ENCODE assay signal across 8 mouse cellular contexts in the genomic region with DNA sequence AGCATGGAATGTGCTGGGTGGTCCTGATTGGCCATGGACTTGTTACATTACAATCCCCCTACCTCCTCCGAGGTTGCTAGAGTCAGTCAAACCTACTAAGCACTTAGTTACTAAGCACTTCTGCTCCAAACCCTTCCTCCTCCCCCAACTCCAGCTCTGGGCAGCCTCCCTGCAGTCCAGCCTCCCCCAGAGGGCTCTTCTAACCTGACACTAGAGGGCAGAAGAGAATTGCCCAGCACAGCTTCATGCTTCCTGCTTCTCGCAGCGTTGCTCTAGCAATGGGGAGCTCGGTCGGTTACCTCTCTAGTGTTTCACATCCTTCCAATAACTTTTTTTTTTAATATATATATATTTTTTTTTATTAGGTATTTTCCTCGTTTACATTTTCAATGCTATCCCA. TPM values are rescaled to one million over a fixed set of nuclear protein-coding genes. Genes with fewer than 3 reads are reported as not detected.
DNase-seq lines count a peak whose midpoint lies in the region; ATAC-seq and TF ChIP-seq lines count a peak whose summit lies in the region.
"Had no signal": no experiment of that assay in that cellular context is flagged by ENCODE, and none has a peak within 500 bp of the region (broad histone marks: within the 10 kb centered on the region; RNA-seq: fewer than 3 reads in every experiment).

No protein-coding gene starts in this region.

- H3K9ac ChIP-seq in liver, embryonic 13.5 days: no peak overlapping the region
- no peak overlapping the region for H3K9ac ChIP-seq in liver, embryonic 12.5 days
- no peak overlapping the region for H3K9ac ChIP-seq in liver, postnatal 0 days (replicated peaks)

- H3K27ac ChIP-seq in liver, embryonic 13.5 days: no peak overlapping the region
- H3K27ac ChIP-seq in liver, embryonic 12.5 days: no peak overlapping the region
- no peak overlapping the region for H3K27ac ChIP-seq in bone marrow, adult 2 months (ENCODE audit: control insufficient read depth, insufficient read depth, low read depth, low read length, poor library complexity)
- no peak overlapping the region for H3K27ac ChIP-seq in liver, postnatal 0 days (ENCODE audit: low read depth)
- H3K27ac ChIP-seq in thymus, adult 2 months (ENCODE audit: control insufficient read depth, insufficient read depth, low read length): no peak overlapping the region

- DNase-seq in liver, embryonic 13.5 days: no peak
- DNase-seq in liver, postnatal 0 days: no peak
- peak; percentile 68 for DNase-seq in thymus, adult 2 months
- no peak for DNase-seq in cerebellum, postnatal 4 days (ENCODE audit: low spot score in 2 of 2)
- DNase-seq in cerebellum, adult 11-12 months: no peak

- no peak overlapping the region for H3K4me2 ChIP-seq in liver, embryonic 13.5 days
- H3K4me2 ChIP-seq in liver, embryonic 12.5 days: no peak overlapping the region
- no peak overlapping the region for H3K4me2 ChIP-seq in liver, postnatal 0 days (ENCODE audit: low read depth, low read length)

- TF ChIP-seq CTCF in bone marrow, adult 2 months (IDR thresholded peaks at IDR 0.05; ENCODE audit: control insufficient read depth, insufficient read depth, low read length): peak; percentile 85
- peak; percentile 75 for TF ChIP-seq CTCF in liver, postnatal 0 days (IDR thresholded peaks at IDR 0.05; ENCODE audit: low read depth)
- TF ChIP-seq CTCF in thymus, adult 2 months (IDR thresholded peaks at IDR 0.05; ENCODE audit: borderline replicate concordance, control insufficient read depth, extremely low read depth, insufficient read depth, low read length, poor library complexity): peak; percentile 77; the same call in 1 of the 2 replicates

- no peaks in the 10 kb centered on the region for H3K36me3 ChIP-seq in liver, embryonic 13.5 days
- H3K36me3 ChIP-seq in liver, embryonic 12.5 days: no peaks in the 10 kb centered on the region
- no peaks in the 10 kb centered on the region for H3K36me3 ChIP-seq in liver, postnatal 0 days (replicated peaks; ENCODE audit: insufficient read depth, low read length)
- no peaks in the 10 kb centered on the region for H3K36me3 ChIP-seq in thymus, adult 2 months (ENCODE audit: control insufficient read depth, insufficient read depth, low read length)

- peaks cover 15% of the 10 kb centered on the region for H3K4me1 ChIP-seq in liver, embryonic 13.5 days (replicated peaks)
- H3K4me1 ChIP-seq in liver, embryonic 12.5 days: peaks cover 24% of the 10 kb centered on the region; the same call in 1 of the 2 replicates
- H3K4me1 ChIP-seq in bone marrow, adult 2 months (ENCODE audit: control insufficient read depth, insufficient read depth, low read length): peaks cover 5% of the 10 kb centered on the region
- H3K4me1 ChIP-seq in liver, postnatal 0 days (ENCODE audit: insufficient read depth): peaks cover 6% of the 10 kb centered on the region
- H3K4me1 ChIP-seq in thymus, adult 2 months (replicated peaks; ENCODE audit: control insufficient read depth, insufficient read depth, low read length): 0 out of 2 replicates have a peak, but pooled peaks cover 2% of the 10 kb centered on the region

- TF ChIP-seq POLR2A in bone marrow, adult 2 months (IDR thresholded peaks at IDR 0.05; ENCODE audit: borderline replicate concordance, control insufficient read depth, low read depth, low read length): no peak
- no peak for TF ChIP-seq POLR2A in thymus, adult 2 months (IDR thresholded peaks at IDR 0.05; ENCODE audit: control insufficient read depth, extremely low read depth, insufficient read depth, low read length, poor library complexity)

- 57% methylated on average over 6 of the region's 6 CpGs for whole genome bisulfite sequencing in liver, embryonic 13.5 days (ENCODE audit: insufficient replicate concordance)
- 57% methylated on average over 6 of the region's 6 CpGs for WGBS in liver, embryonic 12.5 days (ENCODE audit: insufficient replicate concordance)
- 11% methylated on average over 6 of the region's 6 CpGs for WGBS in bone marrow, adult 2 months
- 43% methylated on average over 6 of the region's 6 CpGs for WGBS in liver, postnatal 0 days (ENCODE audit: insufficient replicate concordance)
- WGBS in thymus, adult 2 months: 31% methylated on average over 6 of the region's 6 CpGs

- TF ChIP-seq EP300 in liver, postnatal 0 days (IDR thresholded peaks at IDR 0.05; ENCODE audit: low read depth): no peak

- ATAC-seq in liver, embryonic 13.5 days (ENCODE audit: low read depth): peak; percentile 39; the same call in 1 of the 2 replicates
- ATAC-seq in liver, embryonic 12.5 days: no peak
- peak; percentile 54; the same call in 1 of the 2 replicates for ATAC-seq in liver, postnatal 0 days
- ATAC-seq: hindbrain, embryonic 16.5 days had no signal

- no peaks in the 10 kb centered on the region for H3K9me3 ChIP-seq in liver, embryonic 13.5 days (replicated peaks)
- no peaks in the 10 kb centered on the region for H3K9me3 ChIP-seq in liver, embryonic 12.5 days (replicated peaks)
- H3K9me3 ChIP-seq in liver, postnatal 0 days (ENCODE audit: low read length): no peaks in the 10 kb centered on the region

- no peak overlapping the region for H3K4me3 ChIP-seq in liver, embryonic 13.5 days (replicated peaks)
- no peak overlapping the region for H3K4me3 ChIP-seq in liver, embryonic 12.5 days
- H3K4me3 ChIP-seq in bone marrow, adult 2 months (replicated peaks; ENCODE audit: control insufficient read depth, low read depth, low read length): no peak overlapping the region
- no peak overlapping the region for H3K4me3 ChIP-seq in liver, postnatal 0 days (ENCODE audit: low read depth, low read length)
- no peak overlapping the region for H3K4me3 ChIP-seq in thymus, adult 2 months (ENCODE audit: control insufficient read depth, insufficient read depth, low read length)

- H3K27me3 ChIP-seq in liver, embryonic 13.5 days: no peaks in the 10 kb centered on the region
- no peaks in the 10 kb centered on the region for H3K27me3 ChIP-seq in liver, embryonic 12.5 days (replicated peaks)
- no peaks in the 10 kb centered on the region for H3K27me3 ChIP-seq in liver, postnatal 0 days (ENCODE audit: insufficient read depth, low read length)
- no peaks in the 10 kb centered on the region for H3K27me3 ChIP-seq in thymus, adult 2 months (ENCODE audit: control insufficient read depth, insufficient read depth, low read length)

RNA-seq across cellular contexts. Expression of gene Lrrfip1, which starts 39.5 kb away (rescaled TPM):
- polyA plus RNA-seq in liver, embryonic 13.5 days (2015; fragmentation: Nextera tagmentation; extraction: Ambion mirVana): 12.9 and 15.9 TPM in 2 replicates
- polyA plus RNA-seq in liver, embryonic 12.5 days (2016; fragmentation: Nextera tagmentation; extraction: Ambion mirVana): 17.4 and 18.1 TPM in 2 replicates
- polyA plus RNA-seq in bone marrow, adult 2 months (2011; ENCODE audit: insufficient read depth, insufficient read length, low replicate concordance, missing spikeins): 30.9 and 51.9 TPM in 2 replicates
- polyA plus RNA-seq in liver, postnatal 0 days (2015; fragmentation: Nextera tagmentation; extraction: Ambion mirVana): 21.9 and 22.7 TPM in 2 replicates
- 24.1 and 31.8 TPM in 2 replicates for polyA plus RNA-seq in thymus, adult 2 months (2012; rRNA removed)
